Mouse (Mus musculus) intestine, embryonic 16.5 days (tissue): ENCODE measurements at regions not wholly inside any gene's neighbourhood (a gene's known extent, or its start where the extent isn't known, plus 50 kb on each side); places are given as distances from the start of the nearest gene placed in this dataset.
A peak's percentile ranks its signal among the peaks of the same experiment; 100 is the strongest.

ENCODE experiments used
- ATAC-seq: fragments of 200-750 bp; cut with Nextera tagmentation; 2 replicates; pipeline ENCODE4 v1.8.0; 2017; ENCODE audit warnings: moderate TSS enrichment, moderate library complexity
- H3K27ac ChIP-seq: fragments of 300-500 bp; sonication (generic); 2 replicates; pipeline ENCODE4 v1.5.1; 2014; ENCODE audit warnings: mild to moderate bottlenecking, low read length
- H3K27me3 ChIP-seq: fragments of 300-500 bp; sonication (generic); replicated peaks from 2 replicates; pipeline ENCODE4 v1.6.1; 2014; ENCODE audit warnings: low read length, control low read depth, mixed read lengths; ENCODE audit not compliant: control insufficient read depth, insufficient read depth
- H3K36me3 ChIP-seq: fragments of 300-500 bp; sonication (generic); 2 replicates; pipeline ENCODE4 v1.6.1; 2014; ENCODE audit warnings: low read length, control low read depth; ENCODE audit not compliant: control insufficient read depth, insufficient read depth
- H3K4me1 ChIP-seq: fragments of 300-500 bp; sonication (generic); 2 replicates; pipeline ENCODE4 v1.6.1; 2014; ENCODE audit warnings: low read length, control low read depth, mixed read lengths; ENCODE audit not compliant: control insufficient read depth, insufficient read depth
- H3K4me2 ChIP-seq: fragments of 300-500 bp; sonication (generic); 2 replicates; pipeline ENCODE4 v1.6.1; 2014; ENCODE audit warnings: low read depth, low read length, control low read depth
- H3K4me3 ChIP-seq: fragments of 300-500 bp; sonication (generic); 2 replicates; pipeline ENCODE4 v1.5.1; 2014; ENCODE audit warnings: mild to moderate bottlenecking, low read length
- H3K9ac ChIP-seq: fragments of 300-500 bp; sonication (generic); 2 replicates; pipeline ENCODE4 v1.6.1; 2014; ENCODE audit warnings: low read depth, low read length
- H3K9me3 ChIP-seq: fragments of 300-500 bp; sonication (generic); 2 replicates; pipeline ENCODE4 v1.6.1; 2016; ENCODE audit warnings: low read length, control low read depth; ENCODE audit not compliant: control insufficient read depth
- WGBS: fragments of 180-500 bp; shearing (Covaris S2); extraction: QIAGEN DNeasy Blood & Tissue Kit; methylation state at CpG from one replicate; pipeline ENCODE4 v1.1.7; 2014; 5-methylcytosine and 5-hydroxymethylcytosine counted together

GRCm38 (mm10) chr12:79917634-79918289, 195.1 kb downstream of the Zfp36l1 start:
- Histone ChIP-seq H3K4me3 (no peak overlapping the region), H3K4me1 (peaks cover 19% of the 10 kb centered on the region), H3K4me2 (no peak overlapping the region), H3K36me3 (no peaks in the 10 kb centered on the region), H3K27ac (peak overlapping the region; percentile 83), H3K9me3 (no peaks in the 10 kb centered on the region), H3K27me3 (no peaks in the 10 kb centered on the region), H3K9ac (peak overlapping the region; percentile 13; the same call in 1 of the 2 replicates)
- ATAC-seq, result peak; percentile 49
- 26% methylated on average over 10 of the region's 10 CpGs for WGBS

- WGBS, result 68% methylated on average over 5 of the region's 5 CpGs
Observed at GRCm38 (mm10) chr12:79916896-79917633, 195.7 kb downstream of the Zfp36l1 start.

GRCm38 (mm10) chr12:79913898-79914297, 198.9 kb downstream of the Zfp36l1 start:
- no peak overlapping the region for H3K4me3 ChIP-seq
- no peak overlapping the region for H3K27ac ChIP-seq
- H3K9ac ChIP-seq, result no peak overlapping the region
- H3K36me3 ChIP-seq, result no peaks in the 10 kb centered on the region
- H3K4me1 ChIP-seq, result peaks cover 17% of the 10 kb centered on the region
- no peak for ATAC-seq
- H3K9me3 ChIP-seq, result no peaks in the 10 kb centered on the region
- H3K27me3 ChIP-seq, result no peaks in the 10 kb centered on the region
- 69% methylated on average over 6 of the region's 6 CpGs for WGBS
- H3K4me2 ChIP-seq, result no peak overlapping the region

More at GRCm38 (mm10) chr12:79916896-79917633, 195.7 kb downstream of the Zfp36l1 start:
- Histone ChIP-seq H3K4me1 (peaks cover 19% of the 10 kb centered on the region), H3K4me2 (no peak overlapping the region), H3K4me3 (no peak overlapping the region), H3K36me3 (no peaks in the 10 kb centered on the region), H3K27me3 (no peaks in the 10 kb centered on the region), H3K9ac (peak overlapping the region; percentile 13; the same call in 1 of the 2 replicates), H3K9me3 (no peaks in the 10 kb centered on the region), H3K27ac (peak overlapping the region; percentile 83)
- no peak for ATAC-seq

- H3K9ac ChIP-seq, result no peak overlapping the region
- 90% methylated on average over 10 of the region's 10 CpGs for WGBS
- H3K4me1 ChIP-seq, result peaks cover 7% of the 10 kb centered on the region
- no peaks in the 10 kb centered on the region for H3K9me3 ChIP-seq
- H3K4me2 ChIP-seq, result no peak overlapping the region
- no peak overlapping the region for H3K4me3 ChIP-seq
- ATAC-seq, result no peak
- no peaks in the 10 kb centered on the region for H3K36me3 ChIP-seq
- H3K27me3 ChIP-seq, result no peaks in the 10 kb centered on the region
- H3K27ac ChIP-seq, result no peak overlapping the region
Observed at GRCm38 (mm10) chr12:79912281-79913063, 200.3 kb downstream of the Zfp36l1 start.

DNA sequence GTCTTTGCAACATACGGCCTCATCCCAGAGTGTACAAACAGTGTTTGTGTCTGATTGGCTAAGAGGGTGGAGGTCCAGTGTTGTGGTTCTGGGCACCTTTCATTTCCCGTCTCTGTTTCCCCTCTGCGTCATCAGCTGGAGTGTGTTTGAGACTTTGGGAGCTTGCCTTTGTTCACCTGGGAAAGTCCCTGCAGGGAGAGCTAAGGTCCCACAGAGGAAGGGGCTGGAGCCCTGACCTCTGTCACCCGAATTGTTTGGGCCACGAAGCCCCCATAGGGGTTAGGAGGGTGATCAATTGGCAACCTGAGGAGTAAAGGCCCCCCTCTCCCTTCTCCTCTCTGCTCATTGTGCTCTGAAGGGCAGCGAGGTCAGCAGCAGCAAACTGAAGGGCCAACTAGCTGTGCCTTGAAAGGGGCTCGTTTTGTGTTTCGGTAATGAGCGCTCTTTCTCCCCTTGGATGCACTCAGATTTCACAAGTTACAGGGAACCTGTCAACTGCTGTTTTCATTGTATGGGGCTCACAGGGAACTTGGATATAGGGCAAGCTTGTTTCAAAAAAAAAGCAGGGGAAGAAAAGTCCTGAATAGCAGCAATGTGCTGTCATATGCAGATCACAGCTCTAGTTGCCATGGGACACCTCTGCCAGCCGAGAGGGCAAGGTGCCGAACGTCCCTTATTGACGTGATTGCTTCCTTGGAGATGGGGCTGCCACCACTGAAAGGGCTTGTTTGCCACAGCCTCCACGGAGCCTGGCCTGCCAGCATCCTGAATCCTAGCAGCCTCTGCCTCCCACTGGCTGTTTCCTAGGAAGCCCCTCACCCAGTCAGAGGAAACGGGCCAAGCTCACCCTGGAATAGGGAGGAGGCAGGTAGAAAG, 201.7 kb downstream of the Zfp36l1 start:
- H3K9ac ChIP-seq, result no peak overlapping the region
- no peaks in the 10 kb centered on the region for H3K27me3 ChIP-seq
- no peak overlapping the region for H3K27ac ChIP-seq
- WGBS, result 67% methylated on average over 15 of the region's 15 CpGs
- no peak overlapping the region for H3K4me3 ChIP-seq
- H3K36me3 ChIP-seq, result no peaks in the 10 kb centered on the region
- H3K4me1 ChIP-seq, result peaks cover 9% of the 10 kb centered on the region
- H3K4me2 ChIP-seq, result no peak overlapping the region
- ATAC-seq, result no peak
- no peaks in the 10 kb centered on the region for H3K9me3 ChIP-seq

DNA sequence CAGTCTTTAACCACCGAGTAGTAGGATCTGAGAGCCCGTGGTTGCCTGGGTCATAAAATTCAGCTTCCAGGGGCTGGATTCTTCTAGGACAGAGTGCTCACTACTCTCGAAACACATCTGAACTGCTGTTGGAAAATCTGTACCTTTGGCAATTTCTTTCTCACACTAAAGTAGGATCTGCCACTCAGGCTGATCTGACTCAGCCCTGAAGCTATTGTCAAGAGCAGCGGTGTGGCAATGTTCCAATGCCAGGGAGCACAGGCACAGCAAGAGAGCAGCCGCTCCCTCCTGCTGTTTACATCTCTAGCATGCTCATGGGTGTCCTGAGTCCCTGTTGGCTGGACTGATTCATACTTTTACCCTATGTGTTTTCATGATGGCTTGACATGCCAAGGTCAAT, 205.2 kb downstream of the Zfp36l1 start:
- Histone ChIP-seq H3K9me3 (no peaks in the 10 kb centered on the region), H3K9ac (no peak overlapping the region), H3K4me1 (peaks cover 25% of the 10 kb centered on the region), H3K4me2 (no peak overlapping the region), H3K36me3 (no peaks in the 10 kb centered on the region), H3K27me3 (no peaks in the 10 kb centered on the region), H3K27ac (no peak overlapping the region), H3K4me3 (no peak overlapping the region)
- ATAC-seq, result no peak
- 52% methylated on average over 5 of the region's 5 CpGs for WGBS

- Histone ChIP-seq H3K27ac (peak overlapping the region; percentile 50), H3K36me3 (no peaks in the 10 kb centered on the region), H3K4me3 (no peak overlapping the region), H3K4me2 (no peak overlapping the region), H3K27me3 (no peaks in the 10 kb centered on the region), H3K9me3 (no peaks in the 10 kb centered on the region), H3K9ac (no peak overlapping the region), H3K4me1 (peaks cover 25% of the 10 kb centered on the region)
- 69% methylated on average over 10 of the region's 10 CpGs for WGBS
- no peak for ATAC-seq
Observed at GRCm38 (mm10) chr12:79906738-79907365, 206.0 kb downstream of the Zfp36l1 start.

GRCm38 (mm10) chr12:79905828-79906737, 206.7 kb downstream of the Zfp36l1 start:
- Histone ChIP-seq H3K9me3 (no peaks in the 10 kb centered on the region), H3K27me3 (no peaks in the 10 kb centered on the region), H3K36me3 (no peaks in the 10 kb centered on the region), H3K9ac (peak overlapping the region; percentile 24), H3K4me1 (peaks cover 25% of the 10 kb centered on the region), H3K4me3 (no peak overlapping the region), H3K27ac (peak overlapping the region; percentile 50), H3K4me2 (no peak overlapping the region)
- 45% methylated on average over 10 of the region's 10 CpGs for WGBS
- peak; percentile 35; the same call in 1 of the 2 replicates for ATAC-seq
